Mouse (Mus musculus): Measurements from ENCODE around the gene Gm10190.

DNA sequence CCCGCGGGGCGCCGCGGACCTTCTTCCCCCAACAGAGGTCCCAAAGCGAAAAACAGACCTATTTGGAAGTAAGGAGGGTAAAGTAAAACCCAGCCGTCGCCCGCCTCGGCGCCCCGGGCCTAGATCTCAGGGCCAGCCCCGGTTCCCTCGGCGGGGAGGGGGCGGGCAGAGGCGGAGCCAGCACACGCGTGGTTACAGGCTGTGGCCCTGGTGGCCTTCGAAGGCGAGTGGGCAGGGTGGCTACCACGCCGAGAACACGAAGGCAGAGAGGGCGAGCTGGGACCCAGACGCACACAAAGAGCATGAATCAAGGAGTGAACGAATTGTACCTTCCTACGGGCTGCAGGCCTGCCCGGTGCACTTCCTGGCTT, 370 bp upstream of the Gm10190 start:
- no peak for TF ChIP-seq CTCF (IDR thresholded peaks at IDR 0.05; ENCODE audit: control insufficient read depth, insufficient read depth, low read length)
- no peak for TF ChIP-seq POLR2A (IDR thresholded peaks at IDR 0.05; ENCODE audit: borderline replicate concordance, control insufficient read depth, low read depth, low read length)
